Mouse (Mus musculus) 3T3-L1 (cell line): ENCODE data around the gene Ypel3.

Source experiments
- DNase-seq: peaks from one replicate; pipeline ENCODE4 v3.0.0-alpha.2; 2015; ENCODE audit warnings: low read depth, low spot score

The Ypel3 gene

GRCm38 (mm10) chr7:126793456-126794270 lies 16.9 kb downstream of the Ypel3 start:
- DNase-seq, result no peak

DNA sequence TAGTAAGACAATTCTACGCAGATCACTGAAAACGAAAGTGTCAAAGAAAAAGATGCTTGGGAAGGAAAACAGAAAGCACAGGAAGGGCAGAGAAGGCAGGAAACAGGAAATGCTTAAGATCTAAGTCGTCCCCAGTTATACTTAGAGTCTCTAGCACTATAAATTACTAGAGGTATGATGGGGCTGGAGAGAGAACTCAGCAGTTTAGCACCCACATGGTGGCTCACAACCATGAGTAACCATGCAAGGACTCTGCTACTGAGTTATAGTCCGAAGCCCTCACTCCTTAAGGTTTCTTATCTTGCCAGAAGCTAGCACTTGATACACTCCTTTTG lies 17.5 kb downstream of the Ypel3 start:
- no peak for DNase-seq

DNA sequence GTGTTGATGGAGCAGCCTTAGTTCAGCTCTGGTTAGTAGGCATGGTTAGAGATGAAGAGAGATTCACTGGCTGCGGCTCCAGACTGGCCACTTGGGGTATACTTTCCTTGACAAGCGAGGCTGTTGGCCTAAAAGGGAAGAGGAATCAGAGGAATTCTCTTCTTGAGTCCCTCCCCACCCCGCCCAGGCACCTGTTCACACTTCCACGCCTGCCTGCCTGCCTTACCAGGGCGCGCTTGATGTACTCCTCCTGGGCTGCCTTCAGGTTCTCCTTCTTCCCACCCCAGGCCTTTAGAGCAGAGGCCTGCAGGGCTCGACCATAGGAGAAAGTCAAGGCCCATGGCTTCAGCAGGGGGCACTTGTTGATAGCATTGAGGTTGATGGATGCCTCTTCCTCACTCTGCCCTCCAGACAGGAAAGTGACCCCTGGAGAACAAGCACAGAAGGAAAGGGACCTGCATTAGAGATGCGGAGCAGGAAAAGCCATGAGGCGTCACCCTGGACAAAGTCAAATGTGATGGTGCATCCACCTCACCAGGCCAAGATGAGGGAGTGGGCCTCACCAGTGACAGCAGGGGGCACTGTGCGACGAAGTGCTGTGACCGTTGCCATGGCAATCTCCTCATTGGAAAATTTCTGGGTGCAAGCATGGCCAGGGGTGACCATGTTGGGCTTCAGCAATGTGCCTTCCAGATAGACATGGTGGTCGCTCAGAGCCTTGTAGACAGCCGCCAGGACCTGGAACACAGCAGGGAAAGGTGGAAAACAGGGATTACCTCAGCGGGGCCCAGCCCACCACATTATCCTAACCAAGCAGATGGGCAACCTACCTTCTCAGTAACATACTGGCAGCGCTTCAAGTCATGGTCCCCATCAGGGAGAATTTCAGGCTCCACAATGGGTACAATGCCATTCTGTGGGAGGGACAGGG lies 18.9 kb downstream of the Ypel3 start:
- no peak for DNase-seq

- peak; percentile 84 for DNase-seq
Observed at GRCm38 (mm10) chr7:126796350-126796932, 19.7 kb downstream of the Ypel3 start.

DNA sequence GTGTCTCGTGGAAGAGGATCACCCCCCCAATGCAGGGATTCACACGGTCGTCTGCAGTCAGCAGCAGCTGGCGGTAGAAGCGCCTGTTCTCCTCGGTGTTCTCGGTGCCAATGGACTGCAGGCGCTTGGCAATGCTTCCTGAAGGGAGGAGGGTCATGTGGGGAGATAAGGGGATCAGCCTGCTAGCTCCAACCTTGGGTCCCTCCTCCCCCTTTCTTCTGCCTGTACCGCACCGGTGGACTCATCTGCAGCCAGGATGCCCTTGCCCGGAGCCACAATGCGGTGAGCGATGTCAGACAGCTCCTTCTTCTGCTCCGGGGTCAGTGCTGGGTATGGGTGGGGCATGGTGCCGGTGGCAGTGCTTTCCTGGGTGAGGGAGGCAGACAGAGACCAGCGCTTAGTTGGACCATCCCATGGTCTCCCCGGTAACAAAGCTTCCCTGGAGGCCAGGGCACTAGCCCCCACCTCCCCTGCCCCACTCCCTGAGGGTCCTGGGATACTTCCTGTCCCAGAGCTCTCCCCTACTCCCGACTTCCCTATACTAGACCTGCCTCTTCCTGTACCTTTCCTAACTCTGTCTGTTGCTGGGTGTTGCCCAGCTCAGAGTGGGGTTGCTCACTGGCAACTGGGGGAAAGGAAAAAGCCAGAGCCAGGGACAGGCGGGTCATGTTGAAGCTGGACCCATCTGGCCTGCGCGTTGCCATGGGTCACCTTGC lies 20.8 kb downstream of the Ypel3 start, which contains the start of gene Fam57b:
TSS of gene Fam57b (plus strand) at position 258 of the 716 bp plus-strand sequence.
- peak; percentile 38 for DNase-seq

DNA sequence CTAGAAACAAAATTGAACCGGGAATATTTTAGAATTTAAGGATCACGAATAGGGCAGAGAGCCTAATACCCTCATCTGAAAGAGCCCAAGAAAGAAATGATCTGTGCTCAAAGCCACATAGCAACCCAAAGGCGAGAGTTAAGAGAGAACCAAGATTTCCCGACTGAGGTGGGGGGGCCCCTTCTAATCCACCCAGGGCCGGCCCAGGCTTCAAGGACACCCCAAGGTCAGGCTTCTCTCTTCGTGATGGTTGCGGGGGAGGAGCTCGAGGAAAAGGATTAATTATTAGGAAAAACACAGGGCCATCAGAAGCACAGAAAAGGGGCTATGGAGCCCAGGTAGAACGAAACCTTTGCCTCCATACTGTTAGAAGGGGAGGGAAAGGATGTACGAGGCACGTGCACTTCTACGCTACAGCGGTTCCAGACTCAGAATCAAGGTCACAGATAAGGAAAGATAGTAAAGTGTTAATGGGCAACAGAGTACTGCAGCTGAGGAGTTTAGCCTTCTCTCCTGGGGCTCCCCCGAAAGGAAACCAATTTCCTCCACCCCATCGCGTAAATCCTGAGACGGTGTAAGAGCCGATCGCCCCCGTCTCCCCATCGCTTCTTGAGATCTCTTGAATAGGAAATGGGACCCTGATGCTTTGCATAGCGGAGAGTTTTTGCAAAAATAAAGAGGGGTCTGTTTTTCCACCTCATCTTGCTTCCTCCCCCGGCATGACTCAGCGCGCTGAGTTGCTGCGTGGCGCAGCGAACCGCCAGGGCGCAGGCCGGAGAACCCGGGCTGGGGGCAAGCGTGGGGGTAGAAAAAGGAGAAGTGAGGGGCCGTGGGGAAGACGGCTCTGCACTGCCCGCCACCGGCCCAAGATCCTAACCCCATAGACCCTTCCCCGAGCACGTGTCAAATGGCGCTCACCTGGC lies 21.6 kb downstream of the Ypel3 start:
- no peak for DNase-seq

GRCm38 (mm10) chr7:126799050-126799467 lies 22.3 kb downstream of the Ypel3 start:
- DNase-seq, result peak; percentile 95

- DNase-seq, result peak; percentile 90
Observed at GRCm38 (mm10) chr7:126799468-126800268, 22.9 kb downstream of the Ypel3 start.

- DNase-seq, result peak; percentile 54
Observed at GRCm38 (mm10) chr7:126800269-126801056, 23.7 kb downstream of the Ypel3 start.

- DNase-seq, result no peak
Observed at GRCm38 (mm10) chr7:126801057-126801422, 24.3 kb downstream of the Ypel3 start.

DNA sequence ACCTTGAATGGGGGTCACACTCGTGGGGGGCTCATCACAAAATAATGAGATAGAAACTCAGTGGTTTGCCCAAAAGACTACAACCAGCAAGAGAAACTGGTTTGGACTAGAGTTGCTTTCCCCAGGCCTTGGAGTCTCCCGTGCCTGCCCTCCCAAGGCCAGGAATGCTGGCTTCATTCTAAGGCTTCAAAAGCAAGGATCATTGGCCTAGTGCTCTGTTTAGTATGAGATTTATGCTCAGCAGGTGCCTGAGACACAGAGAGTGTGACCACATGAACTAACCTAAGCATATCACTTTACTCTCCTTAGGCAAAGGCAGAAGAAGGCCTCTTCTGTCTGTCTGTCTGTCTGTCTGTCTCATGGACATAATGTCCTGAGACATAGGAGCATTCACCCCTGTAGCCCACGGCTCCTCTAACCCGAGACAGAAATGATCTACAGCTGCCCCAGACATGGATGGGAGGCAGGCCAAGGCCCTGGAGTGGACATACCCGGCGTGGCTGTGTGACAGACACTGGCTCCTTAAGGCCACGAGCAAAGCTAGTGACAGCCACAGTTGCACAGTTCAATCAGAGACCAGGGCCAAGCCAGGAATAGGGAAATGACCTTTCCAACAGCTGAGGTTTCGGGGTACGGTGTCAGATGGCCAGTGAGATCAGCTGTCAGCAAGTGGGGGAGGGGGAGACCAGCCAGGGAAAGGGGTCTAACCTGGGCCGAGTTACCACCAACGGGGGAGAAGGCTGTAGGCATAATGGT lies 25.6 kb downstream of the Ypel3 start:
- no peak for DNase-seq

DNA sequence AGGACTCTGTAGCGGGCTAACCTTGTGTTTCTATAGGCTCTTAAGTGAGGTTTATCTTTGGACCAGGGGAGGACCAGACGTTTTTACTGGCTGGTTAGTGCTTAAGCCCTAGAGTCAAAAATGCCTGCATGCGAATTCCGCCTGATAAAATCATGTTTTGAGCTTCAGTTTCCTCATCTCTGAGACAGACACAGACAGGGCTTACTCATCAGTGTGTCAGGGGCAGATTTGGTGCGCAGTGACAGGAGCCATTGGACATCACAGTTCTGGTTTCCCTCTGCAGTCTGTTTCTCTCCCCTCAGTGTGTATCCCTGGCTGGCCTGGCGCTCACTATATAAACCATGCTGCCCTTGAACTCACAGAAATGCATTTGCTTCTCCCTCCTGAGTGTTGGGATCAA lies 26.4 kb downstream of the Ypel3 start:
- no peak for DNase-seq

DNA sequence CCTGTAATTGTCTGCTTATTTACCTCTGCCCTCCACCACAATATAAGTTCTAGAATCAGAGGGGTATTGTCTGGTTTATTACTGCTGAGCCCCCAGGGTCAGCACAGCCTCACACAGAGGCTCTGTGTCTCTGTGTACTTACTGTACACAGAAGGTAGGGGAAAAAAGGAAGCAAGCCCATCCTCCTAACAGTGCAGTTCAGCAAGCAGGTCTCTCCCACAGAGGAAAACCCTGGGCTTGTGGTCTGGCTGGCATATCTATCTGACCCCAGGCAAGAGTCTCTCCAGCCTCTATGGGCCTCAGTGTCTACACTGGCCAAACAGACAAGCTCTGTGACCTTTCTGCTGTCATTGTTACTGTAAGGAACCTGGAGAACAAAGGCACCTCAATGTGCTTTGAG lies 27.0 kb downstream of the Ypel3 start:
- DNase-seq, result no peak

- DNase-seq, result peak; percentile 68
Observed at GRCm38 (mm10) chr7:126806956-126807355, 30.2 kb downstream of the Ypel3 start.

DNA sequence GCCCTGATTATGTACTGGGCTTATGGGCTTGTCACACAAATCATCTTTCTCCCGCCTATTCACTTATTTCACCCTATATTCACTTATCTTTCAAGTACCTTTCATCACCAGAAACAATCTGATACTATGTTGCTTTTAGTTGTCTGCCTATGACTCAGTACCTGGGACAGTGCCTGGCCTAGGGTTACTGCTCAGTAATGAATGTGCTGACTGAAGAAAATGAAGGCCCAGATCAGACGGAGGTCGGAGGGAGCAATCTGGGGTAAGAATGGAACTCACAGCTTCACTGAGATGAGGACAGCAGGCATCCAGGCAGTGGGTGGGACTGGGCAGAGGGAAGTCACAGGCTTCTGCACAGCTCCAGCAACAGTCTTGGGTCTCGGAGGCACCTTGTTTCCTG lies 30.6 kb downstream of the Ypel3 start:
- DNase-seq, result peak; percentile 75

GRCm38 (mm10) chr7:126808703-126809455 lies 32.1 kb downstream of the Ypel3 start:
- DNase-seq, result peak; percentile 77

DNA sequence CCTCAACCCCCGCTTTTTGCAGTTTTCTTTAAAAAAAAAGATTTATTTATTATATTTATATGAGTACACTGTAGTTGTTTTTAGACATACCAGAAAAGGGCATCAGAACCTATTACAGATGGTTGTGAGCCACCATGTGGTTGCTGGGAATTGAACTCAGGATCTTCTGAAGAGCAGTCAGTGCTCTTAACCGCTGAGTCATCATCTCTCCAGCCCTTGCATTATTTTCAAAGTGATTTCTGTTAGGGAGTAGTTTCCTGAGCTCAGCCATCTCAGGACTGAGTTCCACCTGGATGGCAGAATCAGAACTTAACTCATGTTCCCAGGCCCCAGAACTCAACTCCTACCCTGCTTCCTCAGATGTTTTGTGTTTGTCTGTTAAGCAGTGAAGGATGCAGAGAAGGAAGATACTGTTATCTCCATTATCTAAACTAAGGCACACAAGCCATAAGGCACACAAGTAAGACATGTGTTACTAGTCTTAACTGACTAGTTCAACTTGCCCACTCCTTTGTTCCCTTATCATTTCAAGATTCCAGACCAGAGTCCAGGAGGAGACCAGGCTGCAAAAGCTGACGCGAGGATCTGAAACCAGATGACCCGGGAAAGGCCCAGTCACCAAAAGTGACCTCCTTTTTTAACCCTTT lies 33.1 kb downstream of the Ypel3 start:
- DNase-seq, result no peak
